Mouse (Mus musculus) hindbrain, embryonic 15.5 days (tissue): ENCODE data around the gene Vinac1. TPM values are rescaled to one million over a fixed set of nuclear protein-coding genes. Genes with fewer than 3 reads are reported as not detected.
A peak's percentile ranks its signal among the peaks of the same experiment; 100 is the strongest.

Source experiments
- ATAC-seq: fragments of 200-750 bp; cut with Nextera tagmentation; 2 replicates; pipeline ENCODE4 v1.8.0; 2017; ENCODE audit warnings: low read depth, moderate number of reproducible peaks, moderate TSS enrichment; ENCODE audit not compliant: low FRiP score
- H3K27ac ChIP-seq: fragments of 300-500 bp; sonication (generic); replicated peaks from 2 replicates; pipeline ENCODE4 v1.5.1; 2015; ENCODE audit warnings: mild to moderate bottlenecking, inconsistent platforms
- H3K27me3 ChIP-seq: fragments of 300-500 bp; sonication (generic); 2 replicates; pipeline ENCODE4 v1.6.1; 2015; ENCODE audit warnings: control low read depth, inconsistent platforms
- H3K36me3 ChIP-seq: fragments of 300-500 bp; sonication (generic); 2 replicates; pipeline ENCODE4 v1.6.1; 2015; ENCODE audit warnings: control low read depth, inconsistent platforms
- H3K4me1 ChIP-seq: fragments of 300-500 bp; sonication (generic); replicated peaks from 2 replicates; pipeline ENCODE4 v1.6.1; 2015; ENCODE audit warnings: control low read depth, inconsistent platforms
- H3K4me2 ChIP-seq: fragments of 300-500 bp; sonication (generic); 2 replicates; pipeline ENCODE4 v1.6.1; 2015; ENCODE audit warnings: moderate library complexity, mild to moderate bottlenecking, inconsistent platforms
- H3K4me3 ChIP-seq: fragments of 300-500 bp; sonication (generic); 2 replicates; pipeline ENCODE4 v1.5.1; 2015; ENCODE audit warnings: mild to moderate bottlenecking, inconsistent platforms
- H3K9ac ChIP-seq: fragments of 300-500 bp; sonication (generic); 2 replicates; pipeline ENCODE4 v1.6.1; 2015; ENCODE audit warnings: inconsistent platforms
- H3K9me3 ChIP-seq: fragments of 300-500 bp; sonication (generic); 2 replicates; pipeline ENCODE4 v1.6.1; 2016; ENCODE audit warnings: control low read depth, inconsistent platforms
- WGBS: fragments of 180-500 bp; shearing (Covaris S2); methylation state at CpG from one replicate; pipeline ENCODE4 v1.1.7; 2015; 5-methylcytosine and 5-hydroxymethylcytosine counted together
- polyA plus RNA-seq: library from polyadenylated mRNA; unstranded; fragments of >200 nt; fragmentation: Nextera tagmentation; extraction: Ambion mirVana; gene quantifications from 2 replicates; pipeline ENCODE4 v1.2.1, GENCODE M21; 2015

Vinac1 gene
- polyA plus RNA-seq = 0.75 and 0.83 TPM in 2 replicates

DNA sequence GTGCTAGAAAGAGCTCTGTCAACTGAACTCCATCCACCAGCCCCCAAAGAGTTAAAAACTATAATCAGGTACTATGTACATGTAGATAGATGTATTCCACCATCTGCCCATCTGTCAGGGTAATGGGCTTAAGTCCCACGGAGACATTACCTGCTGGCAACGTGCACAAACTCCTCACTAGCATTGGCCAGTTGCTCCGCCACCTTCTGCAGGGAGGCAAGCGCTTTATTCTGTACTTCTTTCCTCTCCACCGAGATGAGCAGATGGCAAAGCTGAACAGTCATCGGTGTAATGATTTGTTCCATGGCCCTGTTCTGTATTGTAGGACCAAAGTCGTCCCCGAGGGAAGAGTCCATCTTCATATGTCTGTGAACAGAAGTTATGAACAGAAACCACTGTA lies at the start of gene Vinac1:
TSS of gene Vinac1 (minus strand) at position 362 of the 400 bp plus-strand sequence.
- Histone ChIP-seq H3K27me3 (no peaks in the 10 kb centered on the region), H3K36me3 (no peaks in the 10 kb centered on the region), H3K4me3 (no peak within 1 kb of the TSS), H3K9ac (no peak within 1 kb of the TSS), H3K4me2 (no peak within 1 kb of the TSS), H3K27ac (no peak within 1 kb of the TSS), H3K9me3 (no peaks in the 10 kb centered on the region), H3K4me1 (no peaks in the 10 kb centered on the region)
- 75% methylated on average over 8 of the region's 8 CpGs for WGBS
- ATAC-seq = no peak

DNA sequence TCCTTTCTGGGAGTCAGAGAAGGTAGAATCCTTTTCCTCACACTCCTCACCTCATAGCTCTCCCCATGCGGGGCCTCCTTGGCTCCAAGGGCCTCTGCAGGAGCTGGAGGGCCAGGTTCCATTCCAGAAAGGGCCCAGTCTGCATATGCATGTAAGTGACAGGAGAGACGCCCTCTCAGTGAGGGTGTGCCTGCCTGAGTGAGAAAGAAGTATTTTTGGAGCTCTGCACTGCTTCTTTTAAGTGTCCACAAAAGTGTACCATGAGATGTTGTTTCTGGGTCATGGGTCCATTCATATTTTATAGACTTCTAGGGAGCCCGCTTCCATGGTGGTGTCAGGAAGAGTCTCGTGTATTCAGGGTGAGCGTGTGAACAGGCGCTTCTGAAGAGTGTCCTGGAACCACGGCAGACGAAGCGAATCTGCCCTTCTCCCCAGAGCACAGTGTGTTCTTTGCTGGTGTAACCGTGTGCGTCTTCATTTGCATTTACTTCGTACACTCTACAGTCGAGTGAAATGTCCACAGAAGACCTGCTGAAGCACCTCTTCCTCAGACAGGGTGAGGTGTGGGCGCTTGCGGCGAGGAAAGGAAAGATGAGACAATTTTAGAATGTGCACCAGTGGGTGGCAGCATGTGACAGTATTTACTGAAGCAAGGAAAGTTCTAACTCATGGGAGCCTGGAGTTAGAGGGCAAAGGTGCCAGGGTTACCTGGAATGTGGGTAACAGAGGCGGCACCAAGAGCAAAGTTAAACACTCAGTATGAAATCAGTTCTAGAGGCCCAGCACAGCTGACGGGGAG lies 46.2 kb upstream of the Vinac1 start:
- no peak overlapping the region for H3K27ac ChIP-seq
- no peak overlapping the region for H3K9ac ChIP-seq
- no peaks in the 10 kb centered on the region for H3K27me3 ChIP-seq
- no peak overlapping the region for H3K4me2 ChIP-seq
- H3K4me3 ChIP-seq = no peak overlapping the region
- WGBS = 88% methylated on average over 18 of the region's 18 CpGs
- no peak for ATAC-seq
- no peaks in the 10 kb centered on the region for H3K9me3 ChIP-seq
- peaks cover 34% of the 10 kb centered on the region for H3K36me3 ChIP-seq
- no peaks in the 10 kb centered on the region for H3K4me1 ChIP-seq

DNA sequence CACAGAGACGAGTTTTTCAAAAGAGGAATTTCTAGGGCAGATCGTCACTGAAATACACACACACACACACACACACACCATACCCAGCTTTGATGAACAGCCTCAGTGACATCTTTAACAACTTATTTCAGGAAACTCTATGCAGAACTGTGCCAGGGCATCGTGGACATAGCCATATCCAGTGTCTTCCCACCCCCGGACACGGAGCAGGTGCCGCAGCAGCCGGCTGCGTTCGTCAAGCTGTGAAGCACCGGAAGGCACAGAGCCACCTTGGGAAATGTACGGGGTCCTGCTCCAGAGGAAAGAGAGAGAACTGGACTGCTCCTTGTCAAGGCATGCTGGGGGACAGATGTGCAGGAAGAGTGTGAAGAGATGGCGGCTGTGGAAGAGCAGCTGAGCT lies 44.8 kb upstream of the Vinac1 start:
- Histone ChIP-seq H3K4me2 (no peak overlapping the region), H3K4me1 (no peaks in the 10 kb centered on the region), H3K4me3 (no peak overlapping the region), H3K27ac (no peak overlapping the region), H3K27me3 (no peaks in the 10 kb centered on the region), H3K9ac (no peak overlapping the region), H3K36me3 (peaks cover 43% of the 10 kb centered on the region), H3K9me3 (no peaks in the 10 kb centered on the region)
- WGBS = 89% methylated on average over 12 of the region's 12 CpGs
- no peak for ATAC-seq

DNA sequence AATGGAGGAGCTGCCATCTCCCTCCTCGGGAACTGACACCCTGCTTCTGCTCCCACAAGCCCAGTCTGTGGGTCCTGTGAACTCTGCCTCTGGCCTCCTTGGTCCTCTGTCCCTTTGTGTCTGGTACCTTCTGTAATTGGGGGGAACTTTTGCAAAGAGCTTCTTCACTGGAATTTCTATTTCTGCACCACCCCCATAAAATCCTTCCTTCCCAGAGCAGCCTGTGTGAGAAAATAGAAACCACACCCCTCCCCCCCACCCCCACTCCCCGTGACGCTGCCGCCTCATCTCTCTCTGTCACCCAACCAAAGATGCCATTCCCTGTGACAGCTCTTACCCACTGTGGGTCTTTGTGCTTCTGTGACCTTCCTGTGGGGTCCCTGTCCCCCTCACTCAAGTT lies 42.4 kb upstream of the Vinac1 start:
- Histone ChIP-seq H3K36me3 (peaks cover 58% of the 10 kb centered on the region), H3K27ac (no peak overlapping the region), H3K4me2 (no peak overlapping the region), H3K4me3 (no peak overlapping the region), H3K9ac (no peak overlapping the region), H3K27me3 (no peaks in the 10 kb centered on the region), H3K9me3 (no peaks in the 10 kb centered on the region), H3K4me1 (no peaks in the 10 kb centered on the region)
- 60% methylated on average over 4 of the region's 4 CpGs for WGBS
- no peak for ATAC-seq

DNA sequence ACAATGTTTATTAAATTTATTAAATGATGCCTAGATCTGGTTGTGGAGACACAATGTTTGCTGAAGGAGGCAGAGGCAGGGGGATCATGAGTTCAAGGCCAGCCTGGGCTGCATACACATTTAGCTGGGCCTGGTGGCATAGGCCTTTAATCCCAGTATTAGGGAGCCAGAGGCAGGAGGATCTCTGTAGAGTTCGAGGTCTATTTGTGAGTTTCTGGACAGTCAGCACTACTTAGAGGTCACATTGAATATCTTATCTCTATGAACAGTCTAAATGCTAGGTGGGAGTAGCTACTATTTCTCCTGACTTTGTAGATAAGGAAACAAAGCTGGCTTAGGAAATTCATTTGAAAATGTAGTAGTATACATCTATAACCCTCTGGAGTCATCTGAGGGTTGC lies 39.5 kb upstream of the Vinac1 start:
- WGBS = 97% methylated on average over 1 of the region's 1 CpGs
- Histone ChIP-seq H3K36me3 (peaks cover 52% of the 10 kb centered on the region), H3K9me3 (no peaks in the 10 kb centered on the region), H3K27ac (no peak overlapping the region), H3K4me2 (no peak overlapping the region), H3K27me3 (no peaks in the 10 kb centered on the region), H3K4me3 (no peak overlapping the region), H3K9ac (no peak overlapping the region), H3K4me1 (no peaks in the 10 kb centered on the region)
- no peak for ATAC-seq

DNA sequence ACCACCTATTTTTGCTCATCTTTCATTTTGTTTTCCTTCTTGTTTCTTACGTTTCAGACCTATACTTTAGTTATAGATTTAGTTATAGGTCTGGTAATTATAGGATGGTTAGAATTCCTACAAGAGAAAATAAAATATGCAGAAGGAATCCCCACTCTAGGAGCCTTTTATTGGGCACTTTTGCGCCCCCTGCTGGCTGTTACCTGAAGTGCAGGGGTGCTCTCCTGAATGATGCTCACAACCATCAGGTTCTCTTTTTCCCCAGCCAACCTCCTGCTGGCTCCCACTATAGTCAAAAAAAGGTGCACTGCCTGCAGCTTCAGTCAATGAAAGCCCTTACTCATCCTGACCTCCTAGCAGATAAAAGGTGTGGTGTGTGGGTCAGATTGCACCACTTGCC lies 37.0 kb upstream of the Vinac1 start:
- H3K9me3 ChIP-seq = no peaks in the 10 kb centered on the region
- H3K4me2 ChIP-seq = no peak overlapping the region
- no peak for ATAC-seq
- no peak overlapping the region for H3K27ac ChIP-seq
- WGBS = 63% methylated on average over 2 of the region's 2 CpGs
- H3K9ac ChIP-seq = no peak overlapping the region
- peaks cover 71% of the 10 kb centered on the region for H3K36me3 ChIP-seq
- no peaks in the 10 kb centered on the region for H3K4me1 ChIP-seq
- no peak overlapping the region for H3K4me3 ChIP-seq
- no peaks in the 10 kb centered on the region for H3K27me3 ChIP-seq

DNA sequence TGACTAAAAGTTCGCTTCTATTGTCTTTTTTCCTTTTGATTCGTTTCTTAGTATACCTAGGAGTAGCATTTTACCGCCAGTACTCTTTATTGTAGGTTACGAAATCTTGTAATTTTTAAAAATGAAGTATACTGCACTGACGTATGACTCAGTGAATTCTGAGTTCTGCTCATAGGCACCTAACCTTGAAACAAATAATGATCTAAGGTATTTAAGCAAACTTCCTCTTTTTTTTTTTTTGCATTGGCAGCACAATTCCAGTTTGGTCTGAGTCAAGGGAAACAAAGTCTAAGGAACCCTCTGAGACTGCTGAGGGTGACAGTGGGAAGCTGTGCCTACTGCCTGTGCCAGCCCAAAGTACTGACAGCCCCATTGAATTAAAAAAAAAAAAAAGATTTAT lies 35.5 kb upstream of the Vinac1 start:
- Histone ChIP-seq H3K9me3 (no peaks in the 10 kb centered on the region), H3K9ac (no peak overlapping the region), H3K27ac (no peak overlapping the region), H3K4me2 (no peak overlapping the region), H3K36me3 (peaks cover 73% of the 10 kb centered on the region), H3K4me1 (no peaks in the 10 kb centered on the region), H3K27me3 (no peaks in the 10 kb centered on the region), H3K4me3 (no peak overlapping the region)
- ATAC-seq = no peak
- 94% methylated on average over 5 of the region's 5 CpGs for WGBS

DNA sequence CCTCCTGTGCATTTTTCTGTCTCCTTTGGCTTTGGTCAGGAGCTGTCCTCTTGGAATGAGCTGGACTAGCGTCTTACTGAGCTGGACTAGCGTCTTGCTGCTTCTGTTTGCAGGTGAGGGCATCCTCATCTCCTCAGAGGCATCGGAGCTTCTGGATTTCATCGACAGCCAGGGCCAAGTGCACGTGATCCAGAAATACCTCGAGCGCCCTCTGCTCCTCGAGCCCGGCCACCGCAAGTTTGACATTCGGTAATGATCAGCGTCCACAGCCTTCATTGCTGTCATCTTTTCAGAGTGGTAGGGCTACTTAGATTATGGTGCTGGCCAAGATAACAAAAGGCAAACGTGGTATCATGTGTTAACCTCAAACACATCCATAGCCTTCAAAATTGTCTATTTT lies 33.1 kb upstream of the Vinac1 start:
- ATAC-seq = no peak
- H3K4me2 ChIP-seq = no peak overlapping the region
- H3K9me3 ChIP-seq = no peaks in the 10 kb centered on the region
- no peak overlapping the region for H3K4me3 ChIP-seq
- H3K27me3 ChIP-seq = no peaks in the 10 kb centered on the region
- H3K36me3 ChIP-seq = peaks cover 81% of the 10 kb centered on the region
- no peaks in the 10 kb centered on the region for H3K4me1 ChIP-seq
- WGBS = 71% methylated on average over 13 of the region's 13 CpGs
- no peak overlapping the region for H3K9ac ChIP-seq
- H3K27ac ChIP-seq = no peak overlapping the region

DNA sequence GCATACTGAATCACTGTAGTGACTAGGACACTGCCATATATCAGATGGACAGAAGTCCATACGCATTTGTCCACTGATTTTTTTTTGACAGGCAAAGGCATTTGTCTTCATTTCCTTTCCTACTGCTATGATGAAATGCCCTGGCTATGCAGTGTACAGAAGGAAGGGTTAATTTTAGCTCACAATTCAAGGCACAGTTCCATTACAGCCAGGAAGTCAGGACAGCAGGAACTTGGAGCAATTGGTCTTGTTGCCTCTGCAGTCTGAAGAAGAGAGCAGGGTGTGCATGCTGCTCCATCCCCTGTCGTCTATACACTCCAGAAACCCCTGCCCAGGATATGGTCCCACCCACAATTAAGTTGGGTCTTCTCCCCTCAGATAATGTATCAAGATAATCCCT lies 31.2 kb upstream of the Vinac1 start:
- Histone ChIP-seq H3K9me3 (no peaks in the 10 kb centered on the region), H3K27ac (no peak overlapping the region), H3K36me3 (peaks cover 69% of the 10 kb centered on the region), H3K4me3 (no peak overlapping the region), H3K4me2 (no peak overlapping the region), H3K4me1 (no peaks in the 10 kb centered on the region), H3K9ac (no peak overlapping the region), H3K27me3 (no peaks in the 10 kb centered on the region)
- 87% methylated on average over 2 of the region's 2 CpGs for WGBS
- no peak for ATAC-seq

DNA sequence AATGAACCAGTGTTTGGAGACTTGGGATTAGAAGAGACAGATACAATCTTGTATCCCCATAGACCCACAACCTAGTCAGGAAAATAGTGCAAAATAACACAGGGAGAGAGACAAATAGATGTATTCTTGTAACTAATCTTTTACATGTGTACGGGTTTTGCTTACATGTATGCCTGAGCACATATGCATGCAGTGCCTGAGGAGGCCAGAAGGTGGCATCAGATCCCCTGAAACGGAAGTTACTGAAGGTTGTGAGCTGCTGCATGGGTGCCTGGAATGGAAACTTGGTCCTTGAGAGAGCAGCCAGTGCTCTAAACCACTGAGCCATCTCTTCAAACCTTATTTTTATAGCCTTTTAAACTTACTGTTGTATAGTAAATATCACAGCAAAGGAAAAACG lies 30.3 kb upstream of the Vinac1 start:
- H3K4me2 ChIP-seq = no peak overlapping the region
- H3K27ac ChIP-seq = no peak overlapping the region
- H3K4me1 ChIP-seq = no peaks in the 10 kb centered on the region
- WGBS = 85% methylated on average over 3 of the region's 3 CpGs
- H3K9me3 ChIP-seq = no peaks in the 10 kb centered on the region
- H3K36me3 ChIP-seq = peaks cover 61% of the 10 kb centered on the region
- H3K4me3 ChIP-seq = no peak overlapping the region
- no peaks in the 10 kb centered on the region for H3K27me3 ChIP-seq
- ATAC-seq = no peak
- no peak overlapping the region for H3K9ac ChIP-seq

DNA sequence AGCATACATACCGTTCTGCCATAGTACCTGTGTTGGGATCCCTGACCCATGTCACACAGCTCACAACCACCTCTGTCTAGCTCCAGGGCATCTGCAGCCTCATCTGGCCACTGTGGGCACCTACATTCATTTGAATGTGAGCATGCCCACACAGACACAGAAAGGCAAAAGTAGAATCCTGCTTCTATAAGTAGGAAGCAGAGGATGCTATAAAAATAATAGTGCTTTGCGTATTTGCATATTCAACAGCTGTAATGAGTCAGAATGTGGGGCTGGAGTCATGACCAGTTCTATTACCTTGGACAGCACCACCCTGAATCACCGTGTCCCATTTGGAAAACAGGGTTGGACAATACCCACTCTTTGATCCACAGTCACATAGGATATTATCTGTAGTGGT lies 22.3 kb upstream of the Vinac1 start:
- Histone ChIP-seq H3K4me3 (no peak overlapping the region), H3K4me1 (peaks cover 32% of the 10 kb centered on the region), H3K27me3 (no peaks in the 10 kb centered on the region), H3K4me2 (no peak overlapping the region), H3K36me3 (no peaks in the 10 kb centered on the region), H3K9me3 (no peaks in the 10 kb centered on the region), H3K27ac (no peak overlapping the region), H3K9ac (no peak overlapping the region)
- no peak for ATAC-seq
- 93% methylated on average over 3 of the region's 3 CpGs for WGBS

DNA sequence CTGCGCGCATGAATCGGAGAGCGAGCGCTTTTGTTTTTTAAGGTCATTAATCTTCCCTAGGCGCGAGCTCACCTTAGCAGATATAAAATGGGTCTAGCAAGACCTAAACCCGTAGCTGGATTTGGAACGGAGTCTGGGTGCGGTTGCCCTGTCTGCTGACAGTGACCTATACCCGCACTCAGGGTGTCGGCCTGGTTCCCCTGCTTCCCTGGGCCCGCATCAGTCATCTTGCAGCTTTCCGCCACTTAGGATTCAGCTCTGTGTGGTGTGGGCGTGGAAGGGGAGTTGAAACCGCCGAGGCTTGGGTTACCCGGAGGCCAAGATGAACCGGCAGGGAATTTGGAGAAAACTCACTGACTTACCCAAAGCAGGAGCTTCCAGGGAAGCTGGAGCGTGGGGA lies 18.4 kb upstream of the Vinac1 start:
- Histone ChIP-seq H3K27ac (peak overlapping the region; percentile 87), H3K27me3 (no peaks in the 10 kb centered on the region), H3K4me3 (peak overlapping the region; percentile 76), H3K4me2 (peak overlapping the region; percentile 58), H3K36me3 (no peaks in the 10 kb centered on the region), H3K9ac (peak overlapping the region; percentile 84), H3K4me1 (peaks cover 38% of the 10 kb centered on the region), H3K9me3 (no peaks in the 10 kb centered on the region)
- peak; percentile 74 for ATAC-seq
- WGBS = 0% methylated on average over 20 of the region's 20 CpGs
